Mouse (Mus musculus) testis, adult 2 months (tissue): Measurements from ENCODE around the gene Oog1.
"Not testable (repeated sequence)": the region's sequence is repeated elsewhere in the genome, so short reads cannot be mapped to it uniquely, and the experiment has no call there.

ENCODE experiments used
- CTCF ChIP-seq: fragments of 200-500 bp; IDR thresholded peaks from 2 replicates; pipeline ENCODE4 v1.5.1; 2012; ENCODE audit warnings: low read depth, mild to moderate bottlenecking, inconsistent platforms, low read length, moderate library complexity; ENCODE audit not compliant: control insufficient read depth, insufficient read depth, insufficient replicate concordance
- POLR2A ChIP-seq: fragments of 200-500 bp; IDR thresholded peaks from 2 replicates; pipeline ENCODE4 v1.6.1; 2012; ENCODE audit warnings: low read depth, mild to moderate bottlenecking, inconsistent platforms, low read length, moderate library complexity; ENCODE audit not compliant: control insufficient read depth

DNA sequence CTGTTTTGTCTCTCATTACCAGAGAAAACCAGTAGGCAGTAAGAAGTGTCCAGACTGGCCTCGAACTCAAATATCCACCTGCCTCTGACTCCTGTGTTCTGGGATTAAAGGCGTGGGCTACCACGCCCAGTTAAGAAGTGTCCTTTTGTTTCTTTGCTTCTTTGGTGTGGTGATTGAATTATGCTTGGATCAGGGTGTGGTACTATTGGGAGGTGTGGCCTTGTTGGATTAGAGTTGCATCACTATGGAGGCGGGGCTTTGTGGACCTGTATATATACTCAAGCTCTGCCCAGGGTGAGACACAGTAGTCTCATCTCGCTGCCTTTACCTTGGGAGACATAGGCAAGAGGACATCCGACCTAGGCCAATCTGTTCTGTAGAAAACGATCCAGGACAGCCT is 16.1 kb downstream of the Oog1 start, which contains the start of gene Gm4027:
- TF ChIP-seq CTCF, POLR2A: not testable (repeated sequence)
